Mouse (Mus musculus) spleen, adult 12 weeks (tissue): ENCODE data around the gene Bag5.
"Not testable (repeated sequence)": the region's sequence is repeated elsewhere in the genome, so short reads cannot be mapped to it uniquely, and the experiment has no call there.

Experiments
- DNase-seq: peaks from one replicate; pipeline ENCODE4 v3.0.0; 2022; ENCODE audit warnings: low spot score

Gene Bag5

DNA sequence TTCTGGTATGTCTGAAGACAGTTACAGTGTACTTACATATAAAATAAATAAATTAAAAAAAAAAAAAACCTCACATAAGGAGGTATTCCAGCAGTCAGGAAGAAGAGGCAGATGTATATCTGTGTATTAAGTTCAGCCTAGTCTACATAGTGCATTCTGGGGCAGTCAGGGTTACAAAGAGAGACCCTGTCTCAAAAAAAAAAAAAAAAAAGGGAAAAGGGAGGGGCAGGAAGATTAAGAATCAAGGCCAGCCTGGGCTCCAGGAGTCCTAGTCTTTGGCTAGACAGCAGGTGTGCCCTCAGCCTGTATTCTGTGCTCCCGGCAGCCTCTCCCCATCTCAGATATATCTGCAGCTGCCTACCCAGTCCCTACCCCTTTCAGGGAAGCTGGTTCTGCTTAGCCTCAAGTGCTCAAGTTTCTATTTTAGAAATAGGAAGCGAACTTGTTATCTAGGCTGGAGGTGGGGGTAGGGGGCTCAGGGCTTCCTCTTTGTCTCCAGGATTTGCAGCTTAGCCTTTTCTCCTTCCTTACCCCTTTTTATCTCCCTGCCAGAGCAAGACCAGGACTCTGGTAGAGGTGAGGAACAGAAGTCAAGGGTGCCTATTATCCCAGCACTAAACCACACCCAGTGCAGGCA lies 38.1 kb downstream of the Bag5 start:
- DNase-seq, result no peak

DNA sequence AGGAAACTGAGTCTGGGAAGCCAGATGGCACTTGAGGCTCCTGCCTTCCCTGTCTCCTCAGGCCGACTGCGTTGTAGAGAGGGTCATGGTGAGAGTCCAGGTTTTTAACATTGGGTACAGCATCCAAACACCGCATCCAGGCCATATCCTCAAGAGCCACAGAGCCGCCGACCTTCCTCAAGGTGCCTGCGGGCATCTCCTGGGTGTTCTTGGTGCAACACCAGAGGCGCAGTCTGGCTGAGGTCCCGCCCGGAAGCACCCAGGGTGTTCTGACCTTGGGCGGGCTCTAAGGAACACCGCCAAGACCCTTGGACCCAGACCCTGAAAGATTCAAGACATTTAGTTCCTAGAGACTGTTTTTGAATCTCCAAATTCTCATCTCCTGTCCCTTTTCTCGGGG lies 40.5 kb downstream of the Bag5 start:
- no peak for DNase-seq

DNA sequence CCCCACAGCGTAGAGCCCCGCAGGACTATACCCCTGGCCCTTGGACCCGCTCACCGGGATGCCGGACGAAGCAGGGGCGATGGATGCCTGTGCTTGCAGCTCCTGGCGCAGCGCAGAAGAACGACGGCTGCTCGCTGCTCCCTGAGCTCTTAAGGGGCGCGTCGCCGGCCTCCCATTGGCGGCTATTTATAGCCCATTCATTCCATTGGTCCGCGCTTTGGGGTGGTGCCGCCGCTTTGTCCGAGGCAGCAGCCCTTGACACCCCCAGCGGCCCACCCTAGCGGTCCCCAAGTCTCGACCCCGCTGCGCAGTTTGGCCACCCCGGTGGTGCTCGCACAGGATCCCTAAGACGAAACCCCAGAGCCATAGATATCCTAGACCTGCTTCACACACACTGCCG lies 40.9 kb downstream of the Bag5 start, which contains the start of gene Ckb:
Gene Ckb (minus strand): TSS at position 163 of the 400 bp plus-strand sequence.
- no peak for DNase-seq

DNA sequence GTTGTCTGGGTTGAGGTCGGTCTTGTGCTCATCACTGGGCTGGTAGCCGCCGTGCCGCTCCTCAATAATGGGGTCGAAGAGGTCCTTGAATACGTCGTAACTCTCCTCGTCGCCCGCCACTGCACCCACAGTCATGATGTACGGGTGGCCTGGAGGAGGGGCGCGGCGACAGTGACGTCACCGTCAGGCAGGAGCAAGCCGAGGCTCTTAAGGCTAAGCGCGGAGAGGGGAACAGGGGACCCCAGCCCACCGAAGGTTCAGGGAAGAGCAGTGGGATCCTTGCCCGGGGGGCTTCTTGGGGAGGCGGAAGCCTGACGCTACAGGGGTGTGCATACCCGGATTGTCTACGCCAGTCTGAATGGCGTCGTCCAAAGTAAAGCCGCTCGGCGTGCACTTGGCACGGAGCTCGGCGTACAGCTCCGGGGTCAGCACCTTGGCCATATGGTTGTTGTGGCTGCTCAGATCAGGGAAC lies 41.6 kb downstream of the Bag5 start:
- no peak for DNase-seq

DNA sequence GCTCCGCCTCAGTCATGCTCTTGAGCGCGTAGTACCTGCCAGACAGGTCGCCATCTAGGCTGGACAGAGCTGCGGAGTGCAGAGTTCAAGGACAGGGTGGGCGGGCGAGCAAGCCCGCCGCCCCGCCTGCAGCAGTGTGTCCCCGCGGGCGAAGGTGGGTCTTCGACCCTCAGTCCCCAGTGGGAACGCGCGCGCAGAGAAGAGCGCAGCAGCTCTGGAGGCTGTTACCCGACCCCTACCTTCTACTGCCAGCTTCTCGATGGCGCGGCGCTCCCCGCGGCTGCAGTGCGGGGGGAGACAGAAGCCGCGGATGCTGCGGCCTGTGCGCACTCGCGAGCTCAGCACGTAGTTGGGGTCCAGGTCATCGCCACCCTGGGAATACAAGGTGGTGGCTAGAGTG lies 42.1 kb downstream of the Bag5 start:
- no peak for DNase-seq

DNA sequence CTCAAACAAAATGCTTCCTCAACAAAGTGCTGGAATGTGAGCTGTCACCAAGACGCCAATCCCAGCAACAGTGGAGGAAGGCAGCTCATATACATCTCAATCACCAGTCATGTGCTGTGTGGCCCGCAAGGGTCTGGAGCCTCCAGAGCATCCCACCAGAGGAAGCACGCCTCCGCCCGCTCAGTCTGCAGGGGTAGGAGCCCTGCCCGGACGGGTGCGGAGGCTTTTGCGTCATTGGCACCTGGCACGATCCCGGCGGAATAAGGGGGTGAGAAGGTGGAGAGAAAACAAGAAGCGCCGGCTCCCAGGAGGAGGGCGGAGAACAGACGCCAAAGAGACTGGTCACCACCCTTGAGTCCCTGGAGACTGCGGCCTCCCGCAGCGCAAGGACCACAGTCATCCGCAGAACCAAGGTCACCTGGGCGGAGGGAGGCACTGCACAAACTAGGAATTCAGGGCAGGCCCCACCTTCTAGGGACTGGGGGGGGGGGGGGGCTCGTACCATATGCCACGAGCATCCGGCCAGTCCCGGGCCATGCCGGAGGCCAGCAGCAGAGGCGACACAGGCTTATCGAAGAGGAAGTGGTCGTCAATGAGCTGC lies 42.6 kb downstream of the Bag5 start:
- DNase-seq, result no peak

DNA sequence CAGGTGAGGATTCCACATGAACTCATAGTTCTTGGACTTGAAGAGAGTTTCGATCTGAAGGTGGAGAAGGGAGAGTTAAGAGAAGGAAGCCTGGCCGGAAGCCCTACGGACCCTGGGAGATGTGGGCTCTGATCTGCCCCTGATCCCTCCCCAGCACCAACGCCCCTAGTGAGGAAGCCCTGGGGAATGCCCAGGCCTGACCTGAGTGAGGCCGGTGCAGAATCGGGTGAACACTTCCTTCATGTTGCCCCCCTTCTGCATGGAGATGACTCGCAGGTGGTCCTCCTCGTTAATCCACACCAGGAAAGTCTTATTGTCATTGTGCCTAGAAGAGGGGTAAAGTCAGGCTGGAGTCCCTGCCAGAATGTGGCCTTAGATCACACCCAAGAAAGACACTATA lies 43.1 kb downstream of the Bag5 start:
- no peak for DNase-seq

DNA sequence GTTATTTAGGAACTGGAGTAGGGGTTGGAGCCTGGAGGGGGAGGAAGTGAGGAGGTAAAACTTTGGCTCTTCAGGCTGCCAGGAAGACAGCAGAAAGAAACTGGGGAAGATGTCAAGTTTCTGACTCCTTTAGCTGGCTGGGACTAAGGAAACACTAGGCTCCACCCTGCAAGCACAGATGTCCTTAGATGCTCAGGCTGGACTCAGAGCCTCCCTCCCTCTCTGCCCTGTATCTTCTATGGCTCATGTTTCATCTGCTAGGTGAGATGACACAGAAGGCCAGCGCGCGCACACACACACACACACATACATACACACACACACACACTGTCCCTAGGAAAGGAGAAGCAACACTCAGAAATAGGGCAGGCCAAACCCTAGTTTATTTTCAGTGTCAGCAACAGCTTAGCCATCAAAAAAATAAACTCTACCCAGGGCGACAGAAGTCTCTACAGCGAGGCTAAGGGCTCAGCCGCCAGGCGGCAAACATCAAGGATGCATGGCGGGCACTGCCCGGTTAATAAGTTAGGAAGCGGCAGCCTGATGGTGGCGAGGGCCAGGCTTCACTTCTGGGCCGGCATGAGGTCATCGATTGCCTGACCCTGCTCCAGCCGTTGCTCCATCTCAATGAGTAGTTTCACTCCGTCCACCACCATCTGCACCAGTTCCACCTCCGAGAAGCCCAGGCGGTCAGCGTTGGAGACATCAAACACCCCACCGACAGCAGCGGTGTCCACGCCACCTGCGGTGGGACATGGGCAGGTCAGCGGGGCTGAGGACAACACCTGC lies 43.9 kb downstream of the Bag5 start:
- no peak for DNase-seq

DNA sequence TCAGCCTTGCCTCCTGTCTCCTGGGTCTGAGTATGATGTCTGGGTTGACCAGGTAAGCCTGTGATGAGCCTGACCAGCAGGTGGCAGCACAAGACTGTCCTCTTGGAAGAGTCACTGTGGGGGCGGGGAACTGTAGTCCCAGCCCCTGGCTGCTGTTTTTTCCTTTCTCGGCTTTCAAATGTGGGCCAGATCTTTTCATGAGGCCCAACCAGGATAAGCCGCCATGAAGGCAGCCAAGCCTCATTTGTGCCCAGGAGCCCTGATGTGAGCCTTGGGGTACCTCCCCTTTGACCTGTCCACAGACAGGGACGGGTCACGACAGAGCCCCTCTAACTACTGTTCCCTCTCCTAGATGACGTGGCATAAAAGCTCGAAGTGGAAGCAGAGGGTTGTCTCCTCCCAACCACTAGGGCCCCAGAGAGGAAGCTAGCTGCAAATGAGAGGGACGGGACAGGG lies 44.6 kb downstream of the Bag5 start:
- DNase-seq, result peak; percentile 77

DNA sequence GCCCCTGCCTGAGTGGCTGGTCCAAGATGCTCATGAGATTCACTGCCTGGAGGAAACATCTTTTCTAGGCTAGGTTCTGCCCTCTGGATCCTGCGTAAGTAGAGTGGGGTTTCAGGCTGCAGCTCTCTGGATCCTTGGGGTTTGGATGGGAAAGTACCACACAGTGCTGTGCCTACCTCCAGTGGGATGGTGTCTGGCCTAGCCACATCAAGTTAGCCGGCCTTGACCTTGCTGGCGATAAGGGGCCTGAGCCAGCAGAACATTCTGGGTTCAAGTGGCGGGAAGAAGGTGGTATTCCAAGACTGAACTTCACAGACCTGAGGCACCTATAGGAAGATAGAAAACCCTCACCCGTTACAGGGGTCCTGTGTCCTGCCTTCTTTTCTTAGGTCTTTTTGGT lies 45.6 kb downstream of the Bag5 start:
- no peak for DNase-seq

DNA sequence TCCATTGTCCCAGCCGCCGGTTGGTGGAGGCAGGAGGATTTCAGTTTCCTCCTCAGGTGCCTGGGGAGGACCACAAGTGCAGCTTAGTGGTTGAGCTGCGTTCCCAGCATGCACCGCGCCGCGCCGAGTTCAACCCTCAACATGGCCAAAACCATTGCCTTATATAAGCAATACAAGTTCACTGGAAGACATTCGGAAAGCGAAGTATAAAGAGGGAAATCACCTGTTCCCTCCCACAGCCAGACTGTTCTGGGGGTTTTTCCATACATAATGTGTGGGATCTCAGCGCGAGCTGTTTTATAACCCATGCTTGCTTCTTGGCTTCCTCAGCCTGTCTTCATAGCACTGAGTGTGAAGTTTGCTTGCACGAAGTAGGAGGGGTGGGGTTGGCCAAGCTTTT lies 46.7 kb downstream of the Bag5 start:
- DNase-seq, result no peak

DNA sequence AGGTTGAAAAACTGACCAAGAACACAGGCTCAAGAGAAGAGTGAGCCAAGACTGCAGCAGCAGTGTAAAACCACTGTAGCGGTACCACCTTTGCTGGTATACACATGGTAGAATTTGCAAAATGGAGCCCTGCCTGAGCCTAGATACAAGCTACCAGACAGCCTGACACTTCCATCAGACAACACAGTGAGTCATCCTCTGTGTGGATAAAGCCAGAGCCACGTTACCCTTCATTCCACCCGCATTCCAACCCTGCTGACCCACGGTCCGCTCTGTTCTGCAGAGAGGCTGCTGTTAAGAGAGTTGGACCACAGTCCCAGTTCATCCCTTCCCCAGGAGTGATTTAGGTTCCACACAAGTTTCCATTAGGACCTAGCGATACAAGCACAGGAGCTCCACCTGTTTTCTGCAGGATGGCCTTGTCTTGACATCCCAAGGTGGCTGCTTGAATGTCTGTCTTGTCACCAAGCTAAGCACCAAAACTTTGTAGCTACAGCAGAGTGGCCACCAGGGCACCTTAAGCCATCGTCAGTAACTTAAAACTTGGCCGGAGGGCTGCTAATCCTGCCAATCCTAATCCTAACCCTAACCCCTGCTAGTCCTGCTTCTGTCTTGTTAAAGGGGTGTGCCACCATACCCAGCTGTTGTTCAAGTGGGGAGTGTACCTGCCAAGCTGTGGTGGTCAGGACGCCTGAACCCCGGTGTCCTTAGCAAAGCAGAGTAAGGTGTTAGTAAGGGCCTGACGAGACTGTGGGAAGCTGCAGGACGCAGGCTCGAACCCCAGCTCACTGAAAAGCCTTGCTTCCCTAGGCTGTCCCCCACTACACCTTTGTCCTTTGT lies 47.8 kb downstream of the Bag5 start:
- no peak for DNase-seq

DNA sequence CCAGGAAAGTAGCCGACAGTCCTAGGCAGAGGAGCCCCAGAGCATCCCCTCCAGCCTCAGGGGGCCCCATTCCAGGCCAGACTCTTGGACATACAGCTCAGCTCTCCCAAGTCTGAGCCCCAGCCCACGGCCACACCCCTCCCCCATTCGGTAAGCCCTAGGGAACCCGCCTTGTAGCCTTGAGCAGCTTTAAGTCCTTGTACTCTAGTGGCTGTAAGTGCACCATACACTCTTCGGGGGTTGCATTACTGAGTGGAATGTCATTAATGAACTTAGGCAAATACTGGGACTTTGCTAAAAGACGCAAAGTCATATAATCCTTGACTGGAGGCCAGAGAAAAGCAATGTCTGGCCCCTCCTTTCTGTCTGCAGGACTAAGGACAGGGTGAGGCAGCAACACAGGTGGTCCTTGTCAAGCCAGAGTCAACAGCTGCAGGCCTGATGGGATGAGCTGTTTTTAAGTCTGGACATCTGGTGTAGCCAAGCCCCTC lies 48.9 kb downstream of the Bag5 start:
- no peak for DNase-seq

DNA sequence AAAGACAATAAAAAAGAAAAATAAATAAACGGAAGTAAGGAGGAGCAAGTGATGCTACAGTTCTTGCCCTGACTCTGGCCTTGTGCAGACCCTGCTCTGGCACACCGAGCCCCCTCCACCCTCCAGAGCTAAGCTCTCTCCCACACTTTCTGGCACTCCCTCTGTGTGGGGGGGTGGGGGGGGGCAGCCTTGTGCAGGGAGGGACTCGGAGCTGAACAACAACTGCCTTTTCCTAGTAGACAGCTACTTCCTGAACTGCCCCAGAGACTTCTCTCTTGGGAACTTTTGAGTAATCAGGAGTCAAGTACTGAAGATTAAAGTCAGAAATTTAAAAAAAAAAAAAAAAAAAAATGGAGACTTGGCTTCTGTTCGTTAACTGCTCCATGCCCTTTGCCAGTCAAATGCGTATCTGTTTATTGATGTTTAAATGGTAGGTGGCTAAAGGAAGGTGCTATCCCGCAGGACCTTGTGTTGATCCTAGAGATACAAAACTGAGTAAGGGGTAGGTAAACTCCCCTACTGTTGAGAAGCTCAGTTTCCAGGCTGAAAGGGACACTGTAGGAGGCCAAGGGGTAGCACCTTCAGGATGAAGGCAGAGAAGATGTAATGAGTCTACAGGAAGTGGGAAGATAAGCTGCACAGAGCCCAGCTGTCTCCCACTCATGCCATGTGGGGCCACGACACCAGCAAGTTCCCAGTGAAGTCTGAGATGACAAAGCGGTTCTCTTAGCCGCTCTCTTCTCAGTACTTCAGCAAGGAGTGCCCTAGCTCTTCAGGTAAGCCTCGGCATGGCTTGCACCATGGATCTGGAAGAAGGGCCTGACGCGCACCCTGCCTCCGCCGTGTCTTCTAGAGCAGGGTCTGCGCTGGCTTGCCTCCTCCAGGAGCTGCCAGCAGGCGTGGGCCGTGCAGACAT lies 49.6 kb downstream of the Bag5 start:
- DNase-seq, result no peak

DNA sequence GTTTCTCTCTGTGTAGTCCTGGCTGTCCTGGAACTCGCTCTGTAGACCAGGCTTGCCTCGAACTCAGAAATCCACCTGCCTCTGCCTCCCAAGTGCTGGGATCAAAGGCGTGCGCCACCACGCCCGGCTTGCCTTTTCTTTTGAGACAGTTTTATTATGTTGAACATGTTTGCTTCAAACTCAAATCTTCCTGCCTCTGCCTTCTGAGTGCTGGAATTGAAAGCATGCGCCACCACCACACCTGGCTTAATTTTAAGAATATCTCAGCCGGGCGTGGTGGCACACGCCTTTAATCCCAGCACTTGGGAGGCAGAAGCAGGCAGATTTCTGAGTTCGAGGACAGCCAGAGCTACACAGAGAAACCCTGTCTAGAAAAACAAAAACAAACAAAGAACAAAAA lies 51.5 kb downstream of the Bag5 start:
- DNase-seq, result not testable (repeated sequence)

DNA sequence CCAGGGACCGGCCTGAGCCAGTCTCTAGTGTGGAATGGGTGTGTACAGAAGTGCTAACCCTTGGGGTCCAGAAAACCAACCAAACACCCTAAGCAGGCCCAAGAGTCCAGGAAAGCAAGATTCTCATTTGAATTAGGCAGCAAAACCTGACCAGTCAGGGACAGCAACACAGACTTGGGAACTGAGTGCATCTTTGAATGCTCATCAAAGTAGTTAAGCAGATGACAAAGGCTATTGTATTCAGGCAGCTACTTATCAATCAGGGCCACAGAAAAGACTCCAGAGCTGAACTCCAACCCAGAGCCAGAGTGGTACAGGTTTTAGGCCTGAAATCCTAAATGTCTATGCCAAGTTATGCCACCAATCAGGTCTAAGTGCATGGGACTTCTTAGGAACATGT lies 52.4 kb downstream of the Bag5 start:
- DNase-seq, result no peak
